Mouse (Mus musculus): Measurements from ENCODE around the gene Vps51. TPM values are rescaled to one million over a fixed set of nuclear protein-coding genes. Genes with fewer than 3 reads are reported as not detected.
"Not testable (repeated sequence)": the region's sequence is repeated elsewhere in the genome, so short reads cannot be mapped to it uniquely, and the experiment has no call there.

Gene Vps51
- total RNA-seq, 2 experiments from 2014 or later = 80.2 to 83.4 TPM

- DNase-seq (ENCODE audit: low spot score in 2 of 2) = no peak
These were observed 22.7 kb downstream of the Vps51 start for GRCm38 (mm10) chr19:6054296-6054695.

- no peak for DNase-seq (ENCODE audit: low spot score in 2 of 2)
These were observed 24.5 kb downstream of the Vps51 start for GRCm38 (mm10) chr19:6052516-6052915.

- no peak for DNase-seq (ENCODE audit: low spot score in 2 of 2)
These were observed 28.2 kb downstream of the Vps51 start for GRCm38 (mm10) chr19:6048681-6049410.

GRCm38 (mm10) chr19:6047899-6048166, 29.2 kb downstream of the Vps51 start:
- DNase-seq (ENCODE audit: low spot score in 2 of 2) = no peak

GRCm38 (mm10) chr19:6047154-6047898, 29.7 kb downstream of the Vps51 start:
- no peak for DNase-seq (ENCODE audit: low spot score in 2 of 2)

- DNase-seq (ENCODE audit: low spot score in 2 of 2) = peak; percentile 65 to 79
These were observed 30.5 kb downstream of the Vps51 start, which contains the start of gene Syvn1 for GRCm38 (mm10) chr19:6046294-6047153. Syvn1 (plus strand) TSS chr19:6046576.

GRCm38 (mm10) chr19:6045366-6046293, 31.4 kb downstream of the Vps51 start:
- no peak for DNase-seq (ENCODE audit: low spot score in 2 of 2)

GRCm38 (mm10) chr19:6044102-6044501, 32.9 kb downstream of the Vps51 start:
- not testable (repeated sequence) for DNase-seq (ENCODE audit: low spot score in 2 of 2)

GRCm38 (mm10) chr19:6042293-6042692, 34.7 kb downstream of the Vps51 start:
- no peak for DNase-seq (ENCODE audit: low spot score in 2 of 2)

- DNase-seq (ENCODE audit: low spot score in 2 of 2) = no peak
These were observed 37.0 kb downstream of the Vps51 start for GRCm38 (mm10) chr19:6040002-6040401.

GRCm38 (mm10) chr19:6038326-6038725, 38.7 kb downstream of the Vps51 start:
- no peak for DNase-seq (ENCODE audit: low spot score in 2 of 2)

- DNase-seq (ENCODE audit: low spot score in 2 of 2) = no peak
These were observed 39.3 kb downstream of the Vps51 start for GRCm38 (mm10) chr19:6037695-6038094.

GRCm38 (mm10) chr19:6035966-6036585, 41.0 kb downstream of the Vps51 start:
- DNase-seq (ENCODE audit: low spot score in 2 of 2) = no peak

GRCm38 (mm10) chr19:6030520-6031280, 46.3 kb downstream of the Vps51 start:
- no peak for DNase-seq (ENCODE audit: low spot score in 2 of 2)

GRCm38 (mm10) chr19:6029426-6029825, 47.6 kb downstream of the Vps51 start:
- no peak for DNase-seq (ENCODE audit: low spot score in 2 of 2)

- no peak for DNase-seq (ENCODE audit: low spot score in 2 of 2)
These were observed 48.0 kb downstream of the Vps51 start for GRCm38 (mm10) chr19:6028991-6029390.

GRCm38 (mm10) chr19:6023930-6024329, 53.1 kb downstream of the Vps51 start:
- DNase-seq (ENCODE audit: low spot score in 2 of 2) = peak in 1 of 2 experiments; percentile 32

- DNase-seq (ENCODE audit: low spot score in 2 of 2) = no peak
These were observed 54.0 kb downstream of the Vps51 start for GRCm38 (mm10) chr19:6023059-6023458.

- no peak for DNase-seq (ENCODE audit: low spot score in 2 of 2)
These were observed 56.8 kb downstream of the Vps51 start for GRCm38 (mm10) chr19:6020276-6020675.
